Mouse (Mus musculus) small intestine, adult 2 months (tissue): ENCODE data around the gene Sae1.
A peak's percentile ranks its signal among the peaks of the same experiment; 100 is the strongest.

Source experiments
- CTCF ChIP-seq: fragments of 200-500 bp; IDR thresholded peaks from 2 replicates; pipeline ENCODE4 v1.5.1; 2012; ENCODE audit warnings: low read depth, mild to moderate bottlenecking, control low read depth, inconsistent platforms, low read length, moderate library complexity, mixed read lengths; ENCODE audit not compliant: insufficient replicate concordance, insufficient read length; ENCODE audit errors: extremely low read depth
- POLR2A ChIP-seq: fragments of 200-500 bp; IDR thresholded peaks from 2 replicates; pipeline ENCODE4 v1.6.1; 2012; ENCODE audit warnings: low read depth, mild to moderate bottlenecking, control low read depth, inconsistent platforms, low read length, moderate library complexity

DNA sequence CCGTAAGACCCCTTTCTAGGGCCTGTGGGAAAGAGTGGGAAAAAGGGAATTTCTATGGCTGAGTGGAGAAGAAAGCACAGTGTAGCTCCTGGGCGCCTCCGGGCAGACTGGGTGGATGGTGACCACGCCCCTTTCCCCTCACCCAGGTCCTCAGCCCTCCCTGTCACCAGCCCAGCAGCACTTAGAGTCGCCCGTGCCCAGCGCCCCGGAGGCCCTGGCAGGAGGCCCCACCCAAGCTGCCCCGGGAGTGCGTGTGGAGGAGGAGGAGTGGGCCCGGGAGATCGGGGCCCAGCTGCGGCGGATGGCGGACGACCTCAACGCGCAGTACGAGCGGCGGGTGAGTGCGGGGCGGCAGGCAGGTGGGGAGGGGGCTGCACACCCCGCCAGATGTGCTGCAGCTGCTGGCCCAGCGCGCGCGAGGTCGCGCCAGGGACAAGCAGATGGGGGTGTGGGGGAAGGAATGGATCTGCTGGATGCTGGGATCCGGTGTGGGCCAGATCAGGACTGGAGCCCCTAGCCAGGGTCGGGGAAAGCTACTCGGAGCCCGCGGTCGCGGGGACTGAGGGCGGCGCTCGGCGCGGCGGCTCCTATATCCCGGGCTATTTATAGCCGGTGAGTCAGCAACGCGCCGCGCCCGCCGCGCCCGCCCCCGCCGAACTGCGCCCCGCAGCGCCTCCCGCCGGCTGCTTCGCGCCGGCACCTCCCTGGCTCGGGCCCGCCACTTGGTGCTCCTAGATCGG is 74.0 kb downstream of the Sae1 start:
- TF ChIP-seq CTCF (peak; percentile 58; the same call in 1 of the 2 replicates), POLR2A (peak; percentile 99)
